Comparison of ENCODE assay signal across 24 mouse cellular contexts in genomic region chr16:28734461-28734860, GRCm38 (mm10). TPM values are rescaled to one million over a fixed set of nuclear protein-coding genes. Genes with fewer than 3 reads are reported as not detected.
DNase-seq lines count a peak whose midpoint lies in the region; ATAC-seq and TF ChIP-seq lines count a peak whose summit lies in the region.
"Had no signal": no experiment of that assay in that cellular context is flagged by ENCODE, and none has a peak within 500 bp of the region (broad histone marks: within the 10 kb centered on the region; RNA-seq: fewer than 3 reads in every experiment).

No protein-coding gene starts in this region.

- no peak overlapping the region for H3K4me3 ChIP-seq in limb, embryonic 13.5 days
- no peak overlapping the region for H3K4me3 ChIP-seq in limb, embryonic 10.5 days
- no peak overlapping the region for H3K4me3 ChIP-seq in limb, embryonic 14.5 days (replicated peaks; ENCODE audit: low read length)
- H3K4me3 ChIP-seq in limb, embryonic 15.5 days: no peak overlapping the region

- peaks cover 17% of the 10 kb centered on the region for H3K4me1 ChIP-seq in limb, embryonic 13.5 days
- H3K4me1 ChIP-seq in limb, embryonic 10.5 days: no peaks in the 10 kb centered on the region
- H3K4me1 ChIP-seq in limb, embryonic 14.5 days (ENCODE audit: control insufficient read depth, insufficient read depth, low read length): peaks cover 4% of the 10 kb centered on the region; the same call in 1 of the 2 replicates
- H3K4me1 ChIP-seq in limb, embryonic 15.5 days: no peaks in the 10 kb centered on the region

- intact Hi-C loops in left cerebral cortex, postnatal 10 days (cut with DNase I): no loop called here

- no peaks in the 10 kb centered on the region for H3K9me3 ChIP-seq in limb, embryonic 13.5 days
- no peaks in the 10 kb centered on the region for H3K9me3 ChIP-seq in limb, embryonic 10.5 days (replicated peaks)
- H3K9me3 ChIP-seq in limb, embryonic 14.5 days (ENCODE audit: control insufficient read depth, low read length): no peaks in the 10 kb centered on the region
- no peaks in the 10 kb centered on the region for H3K9me3 ChIP-seq in limb, embryonic 15.5 days

- no peaks in the 10 kb centered on the region for H3K36me3 ChIP-seq in limb, embryonic 13.5 days
- H3K36me3 ChIP-seq in limb, embryonic 10.5 days: no peaks in the 10 kb centered on the region
- no peaks in the 10 kb centered on the region for H3K36me3 ChIP-seq in limb, embryonic 14.5 days (ENCODE audit: control insufficient read depth, insufficient read depth, low read length)
- H3K36me3 ChIP-seq in limb, embryonic 15.5 days: no peaks in the 10 kb centered on the region
- H3K36me3 ChIP-seq: G1E had no signal

- H3K27me3 ChIP-seq in limb, embryonic 13.5 days: no peaks in the 10 kb centered on the region
- no peaks in the 10 kb centered on the region for H3K27me3 ChIP-seq in limb, embryonic 10.5 days (ENCODE audit: low read depth, poor library complexity, severe bottlenecking)
- H3K27me3 ChIP-seq in limb, embryonic 14.5 days (ENCODE audit: control insufficient read depth, insufficient read depth, low read length): no peaks in the 10 kb centered on the region
- no peaks in the 10 kb centered on the region for H3K27me3 ChIP-seq in limb, embryonic 15.5 days
- H3K27me3 ChIP-seq: CH12.LX had no signal

- H3K4me2 ChIP-seq in limb, embryonic 13.5 days (replicated peaks): no peak overlapping the region
- no peak overlapping the region for H3K4me2 ChIP-seq in limb, embryonic 14.5 days (replicated peaks; ENCODE audit: low read depth, low read length, severe bottlenecking)
- H3K4me2 ChIP-seq in limb, embryonic 15.5 days: no peak overlapping the region

- DNase-seq in limb, embryonic 10.5 days (ENCODE audit: low spot score): no peak
- DNase-seq in limb, embryonic 14.5 days (ENCODE audit: low spot score): no peak
- DNase-seq in frontal cortex, postnatal 14 days (ENCODE audit: low spot score in 2 of 2): no peak
- DNase-seq in left cerebral cortex, postnatal 10 days (ENCODE audit: extremely low spot score in 1 of 2, low spot score in 2 of 2): no peak
- DNase-seq: adrenal gland, adult 2 months; adrenal gland, adult 8-10 months; adrenal gland, postnatal 10 days; adrenal gland, postnatal 14 days; adrenal gland, postnatal 25 days; adrenal gland, postnatal 36 days; B cell, adult 2 months; cerebellum, adult 11 months; cerebellum, adult 11-12 months; cerebellum, adult 18-20 months had no signal

- 39% methylated on average over 3 of the region's 3 CpGs for WGBS in limb, embryonic 13.5 days
- 80% methylated on average over 3 of the region's 3 CpGs for WGBS in limb, embryonic 10.5 days
- 36% methylated on average over 3 of the region's 3 CpGs for WGBS in limb, embryonic 14.5 days
- WGBS in limb, embryonic 15.5 days: 34% methylated on average over 3 of the region's 3 CpGs

- H3K27ac ChIP-seq in limb, embryonic 13.5 days: no peak overlapping the region
- H3K27ac ChIP-seq in limb, embryonic 10.5 days: no peak overlapping the region
- H3K27ac ChIP-seq in limb, embryonic 14.5 days (replicated peaks; ENCODE audit: low read depth, low read length): no peak overlapping the region
- H3K27ac ChIP-seq in limb, embryonic 15.5 days: no peak overlapping the region

- ATAC-seq in limb, embryonic 13.5 days (ENCODE audit: low FRiP score, low read depth): peak; percentile 71; the same call in 1 of the 2 replicates
- peak; percentile 53 for ATAC-seq in limb, embryonic 14.5 days (ENCODE audit: low FRiP score, low read depth)
- ATAC-seq in limb, embryonic 15.5 days (ENCODE audit: insufficient number of reproducible peaks, low FRiP score, low TSS enrichment, low read depth): 0 out of 2 replicates have a peak, but pooled peaks have one; percentile 55
- ATAC-seq: activated CD4-positive, CD25-positive, alpha-beta regulatory T cell, adult 4 months; CD4-positive, CD25-positive, alpha-beta regulatory T cell, adult 4 months; Patski had no signal

- TF ChIP-seq POLR2A in limb, embryonic 14.5 days (IDR thresholded peaks at IDR 0.05; ENCODE audit: borderline replicate concordance, extremely low read depth, insufficient read depth, insufficient read length): no peak

- no peak overlapping the region for H3K9ac ChIP-seq in limb, embryonic 13.5 days
- no peak overlapping the region for H3K9ac ChIP-seq in limb, embryonic 14.5 days (ENCODE audit: low read depth, low read length, severe bottlenecking)
- no peak overlapping the region for H3K9ac ChIP-seq in limb, embryonic 15.5 days

RNA-seq across cellular contexts. Expression of gene Fgf12, which starts 18.4 kb away (rescaled TPM):
- 12.0 and 13.3 TPM in 2 replicates for polyA plus RNA-seq in limb, embryonic 13.5 days (2015; fragmentation: Nextera tagmentation; extraction: Ambion mirVana)
- polyA plus RNA-seq in limb, embryonic 10.5 days (2016; fragmentation: Nextera tagmentation; extraction: Ambion mirVana): 0.43 and 0.62 TPM in 2 replicates
- polyA plus RNA-seq in limb, embryonic 14.5 days (2012; rRNA removed): 4.7 and 6.0 TPM in 2 replicates
- polyA plus RNA-seq in limb, embryonic 14.5 days (2014; fragmentation: Nextera tagmentation; extraction: Ambion mirVana): 8.1 and 12.3 TPM in 2 replicates
- 5.8 and 7.3 TPM in 2 replicates for polyA plus RNA-seq in limb, embryonic 15.5 days (2015; fragmentation: Nextera tagmentation; extraction: Ambion mirVana)
- total RNA-seq in left cerebral cortex, postnatal 10 days (2021): 100 to 1,000 TPM; 259 to 285 TPM
- total RNA-seq: CH12.LX, ES-E14, MEL had no signal
- polyA plus RNA-seq: C2C12; CD4-positive, CD25-positive, alpha-beta regulatory T cell, adult 4 months; G1E; Patski had no signal
